Mouse (Mus musculus) adrenal gland, postnatal 4 days (tissue): ENCODE measurements at regions not wholly inside any gene's neighbourhood (a gene's known extent, or its start where the extent isn't known, plus 50 kb on each side); places are given as distances from the start of the nearest gene placed in this dataset.

ENCODE experiments used
- DNase-seq, 2 experiments: peaks; one replicate each; pipeline ENCODE4 v3.0.0; 2021 to 2022; ENCODE audit warnings: low spot score in 2 of 2, mixed read lengths in 2 of 2

GRCm38 (mm10) chr16:55691069-55691468 lies 147.6 kb downstream of the Nfkbiz start:
- no peak for DNase-seq

- DNase-seq = no peak
These were observed 174.8 kb downstream of the Nfkbiz start for GRCm38 (mm10) chr16:55663946-55664345.

DNA sequence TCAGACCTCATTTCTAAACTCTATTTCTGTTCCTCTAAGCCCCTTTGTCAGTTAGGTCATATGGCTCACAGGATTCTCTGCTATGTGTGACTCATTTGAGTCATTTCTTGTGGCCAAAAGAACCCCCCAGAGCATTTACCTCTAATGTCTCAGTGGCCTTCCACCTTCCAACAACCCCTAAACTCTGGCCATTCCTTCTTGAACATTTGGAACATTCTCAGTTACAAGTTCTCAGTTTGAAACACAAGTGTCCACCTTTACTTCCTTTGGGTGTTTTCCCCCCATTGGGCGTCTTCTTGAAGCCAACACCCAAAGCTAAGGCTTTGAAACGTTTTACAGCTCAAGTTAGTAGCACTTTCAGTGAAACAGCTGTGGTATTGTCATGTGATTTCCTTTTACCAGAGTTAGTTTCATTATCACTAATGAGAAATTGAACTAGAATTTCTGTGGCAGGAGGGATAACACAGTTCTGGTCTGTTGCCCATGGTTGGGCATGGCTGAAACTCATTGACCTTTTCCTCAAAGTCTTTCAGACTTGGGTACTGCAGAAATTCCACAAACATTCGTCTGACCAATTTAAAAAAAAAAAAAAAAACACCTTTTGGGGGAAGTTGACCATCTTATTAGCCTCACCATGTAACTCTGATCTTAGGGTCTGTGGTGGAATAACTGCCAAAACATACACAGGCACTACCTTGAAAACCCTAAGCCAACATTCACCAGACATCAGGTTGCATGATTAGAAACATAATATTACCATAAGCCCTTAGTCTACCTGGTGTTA lies 201.8 kb downstream of the Nfkbiz start:
- DNase-seq = no peak

GRCm38 (mm10) chr16:55636224-55636623 lies 202.5 kb downstream of the Nfkbiz start:
- DNase-seq = no peak

DNA sequence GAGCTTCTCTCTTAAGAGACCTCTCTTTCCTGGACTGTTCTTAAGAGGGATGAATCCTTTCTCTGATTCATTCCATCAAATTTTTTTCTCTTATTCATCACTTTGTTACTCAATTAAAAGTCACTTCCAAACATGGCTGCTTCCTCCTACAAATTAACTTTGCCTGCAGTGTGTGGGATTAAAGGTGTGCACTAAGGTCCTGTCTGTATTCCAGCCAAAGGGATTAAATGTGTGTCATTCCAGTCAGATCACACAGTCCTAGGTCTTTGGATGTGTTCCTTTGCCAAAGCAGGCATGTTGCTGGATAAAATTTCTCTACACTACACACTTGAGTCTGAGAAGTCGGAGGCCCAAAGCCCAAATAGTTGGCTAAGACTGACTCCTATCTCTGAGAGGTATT lies 204.0 kb downstream of the Nfkbiz start:
- DNase-seq = no peak

GRCm38 (mm10) chr16:55632220-55632619 lies 206.5 kb downstream of the Nfkbiz start:
- DNase-seq = no peak

DNA sequence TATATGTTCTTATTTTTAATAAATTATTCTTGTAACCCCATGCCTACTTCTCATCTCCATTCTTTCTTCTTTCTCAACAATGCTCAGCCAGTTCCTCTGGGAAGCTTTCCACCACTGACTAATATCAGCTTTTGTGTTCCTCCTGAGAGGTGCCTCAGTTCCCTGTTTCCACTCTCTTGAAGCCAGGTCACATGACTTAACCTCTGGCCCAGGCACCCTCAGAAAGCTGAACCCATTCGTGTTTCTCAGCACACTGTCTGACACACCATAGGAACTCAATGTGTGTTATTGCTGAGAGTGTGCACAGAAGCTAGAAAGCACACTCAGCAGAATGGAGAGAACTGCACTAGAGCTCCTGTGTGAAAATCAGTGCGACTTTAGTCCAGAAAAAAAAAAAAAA lies 207.1 kb downstream of the Nfkbiz start:
- no peak for DNase-seq

- no peak for DNase-seq
These were observed 207.7 kb downstream of the Nfkbiz start for GRCm38 (mm10) chr16:55631048-55631447.

DNA sequence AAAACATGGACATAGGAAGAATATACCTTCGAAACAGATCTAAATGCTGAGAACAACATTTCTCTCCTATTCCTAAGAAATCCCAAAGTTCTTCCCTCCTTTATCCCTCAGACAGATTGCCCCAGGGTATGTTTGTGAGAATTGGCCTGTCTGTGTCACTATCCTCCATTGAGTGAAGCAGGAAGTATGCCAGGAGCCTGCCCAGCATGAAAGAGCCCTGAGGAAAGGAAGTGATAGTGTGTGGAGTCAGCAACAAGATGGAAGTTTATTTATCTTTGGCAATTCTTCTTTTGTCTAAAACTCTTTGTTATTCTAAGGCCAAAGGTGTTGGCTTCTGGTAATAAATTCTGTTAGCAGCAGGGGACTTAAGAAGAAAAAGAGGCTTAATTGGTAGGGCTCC lies 211.2 kb downstream of the Nfkbiz start:
- no peak for DNase-seq

GRCm38 (mm10) chr16:55623422-55623821 lies 215.3 kb downstream of the Nfkbiz start:
- no peak for DNase-seq

DNA sequence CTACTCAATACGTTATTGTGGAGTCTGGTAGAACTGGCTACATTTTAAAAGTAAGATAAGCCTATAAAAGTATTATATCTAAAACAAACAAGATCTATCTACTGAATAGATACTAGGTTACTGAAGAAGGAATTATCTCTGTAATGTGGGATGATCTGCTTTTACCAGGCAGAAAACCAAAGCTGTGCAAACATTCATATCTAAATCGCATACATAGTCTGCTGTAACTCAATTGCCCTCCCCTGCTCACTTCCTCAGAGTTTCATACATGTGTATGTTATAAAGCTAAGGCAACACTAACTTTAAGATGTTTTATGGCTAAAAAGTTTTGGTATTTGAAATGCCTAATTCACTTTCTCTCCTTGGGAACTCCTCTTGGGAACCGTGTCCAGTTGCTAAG lies 219.0 kb downstream of the Nfkbiz start:
- DNase-seq = no peak

GRCm38 (mm10) chr16:55617958-55618357 lies 220.7 kb downstream of the Nfkbiz start:
- DNase-seq = no peak

GRCm38 (mm10) chr16:55617506-55617905 lies 221.2 kb downstream of the Nfkbiz start:
- DNase-seq = no peak

DNA sequence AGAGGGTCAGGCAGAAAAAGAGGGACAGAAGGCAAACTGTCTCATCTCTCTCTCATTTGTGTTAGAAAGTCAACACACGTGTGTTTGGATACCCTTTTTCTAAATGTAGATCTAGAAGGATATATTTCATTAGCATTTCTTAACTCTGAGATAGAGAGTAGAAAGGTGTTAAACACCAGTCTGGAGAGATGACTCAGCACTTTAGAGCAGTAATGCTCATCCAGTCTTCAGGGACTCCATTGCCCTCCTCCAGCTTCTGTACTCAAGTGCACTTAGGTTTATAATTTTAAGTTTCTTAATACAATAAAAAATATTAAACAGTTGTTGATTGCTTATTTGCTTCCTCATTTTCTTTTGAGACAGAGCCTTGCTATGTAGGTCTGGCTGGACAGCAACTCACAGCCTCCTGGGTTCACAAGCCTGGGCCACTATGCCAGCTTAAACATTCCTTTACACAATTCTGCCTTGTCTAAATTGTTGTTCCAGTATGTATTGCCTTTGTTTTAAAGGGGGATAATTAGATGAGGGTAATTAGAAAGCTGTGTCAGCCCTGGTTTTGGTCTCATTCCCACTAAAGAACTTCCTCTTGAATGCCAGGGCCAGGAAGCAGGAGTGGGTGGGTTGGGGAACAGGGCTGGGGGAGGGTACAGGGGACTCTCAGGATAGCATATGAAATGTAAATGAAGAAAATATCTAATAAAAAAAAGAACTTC lies 222.1 kb downstream of the Nfkbiz start:
- no peak for DNase-seq

- no peak for DNase-seq
These were observed 225.8 kb downstream of the Nfkbiz start for GRCm38 (mm10) chr16:55612873-55613272.

GRCm38 (mm10) chr16:55612001-55612400 lies 226.7 kb downstream of the Nfkbiz start:
- DNase-seq = no peak

DNA sequence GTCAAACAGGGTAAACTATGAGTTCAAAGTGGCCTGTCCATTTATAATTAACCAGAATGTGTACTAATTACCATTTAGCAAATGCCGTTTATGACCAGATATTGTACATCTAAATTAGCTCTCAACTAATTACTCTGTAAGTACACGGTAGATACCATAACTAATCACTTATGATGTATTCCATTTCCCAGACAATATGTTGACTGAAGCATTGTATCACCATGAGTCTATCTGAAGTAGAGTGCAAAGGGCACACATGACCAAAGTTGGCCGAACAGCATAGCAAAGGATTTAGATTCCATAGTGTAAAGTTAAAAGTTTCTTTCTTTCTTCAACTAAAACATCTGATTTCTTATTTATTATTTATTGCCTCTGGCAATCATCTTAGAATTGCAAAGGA lies 227.5 kb downstream of the Nfkbiz start:
- no peak for DNase-seq

- DNase-seq = no peak
These were observed 230.3 kb downstream of the Nfkbiz start for GRCm38 (mm10) chr16:55608361-55608760.

GRCm38 (mm10) chr16:55606447-55607239 lies 232.1 kb downstream of the Nfkbiz start:
- DNase-seq = no peak

GRCm38 (mm10) chr16:55603611-55604010 lies 235.1 kb downstream of the Nfkbiz start:
- DNase-seq = no peak

- DNase-seq = no peak
These were observed 249.2 kb downstream of the Nfkbiz start for GRCm38 (mm10) chr16:55589382-55589956.

GRCm38 (mm10) chr16:55587138-55587537 lies 251.6 kb downstream of the Nfkbiz start:
- no peak for DNase-seq
